Mouse (Mus musculus) embryonic facial prominence, embryonic 10.5 days (tissue): ENCODE measurements at regions not wholly inside any gene's neighbourhood (a gene's known extent, or its start where the extent isn't known, plus 50 kb on each side); places are given as distances from the start of the nearest gene placed in this dataset.
"Not testable (repeated sequence)": the region's sequence is repeated elsewhere in the genome, so short reads cannot be mapped to it uniquely, and the experiment has no call there.

ENCODE experiments used
- DNase-seq: peaks from one replicate; pipeline ENCODE4 v3.0.0-alpha.2; 2017; ENCODE audit warnings: low spot score
- H3K27ac ChIP-seq: fragments of 300-500 bp; sonication (generic); replicated peaks from 2 replicates; pipeline ENCODE4 v1.5.1; 2016; ENCODE audit warnings: mild to moderate bottlenecking
- H3K27me3 ChIP-seq: fragments of 300-500 bp; sonication (generic); replicated peaks from 2 replicates; pipeline ENCODE4 v1.6.1; 2016; ENCODE audit warnings: low read depth, mild to moderate bottlenecking; ENCODE audit not compliant: poor library complexity, severe bottlenecking
- H3K36me3 ChIP-seq: fragments of 300-500 bp; sonication (generic); replicated peaks from 2 replicates; pipeline ENCODE4 v1.6.1; 2016; ENCODE audit warnings: mild to moderate bottlenecking, moderate library complexity
- H3K4me1 ChIP-seq: fragments of 300-500 bp; sonication (generic); 2 replicates; pipeline ENCODE4 v1.6.1; 2016
- H3K4me3 ChIP-seq: fragments of 300-500 bp; sonication (generic); 2 replicates; pipeline ENCODE4 v1.5.1; 2016; ENCODE audit warnings: mild to moderate bottlenecking, moderate library complexity
- H3K9me3 ChIP-seq: fragments of 300-500 bp; sonication (generic); 2 replicates; pipeline ENCODE4 v1.6.1; 2016; ENCODE audit warnings: mild to moderate bottlenecking
- WGBS: fragments of 180-500 bp; shearing (Covaris S2); methylation state at CpG from one replicate; pipeline ENCODE4 v1.1.7; 2016; 5-methylcytosine and 5-hydroxymethylcytosine counted together

GRCm38 (mm10) chr16:20936722-20937121, 202.4 kb upstream of the Thpo start:
- WGBS: 65% methylated on average over 1 of the region's 1 CpGs
- H3K27me3 ChIP-seq: no peaks in the 10 kb centered on the region
- H3K4me3 ChIP-seq: no peak overlapping the region
- H3K36me3 ChIP-seq: no peaks in the 10 kb centered on the region
- DNase-seq: no peak
- H3K9me3 ChIP-seq: no peaks in the 10 kb centered on the region
- H3K4me1 ChIP-seq: no peaks in the 10 kb centered on the region
- H3K27ac ChIP-seq: no peak overlapping the region

- H3K36me3 ChIP-seq, H3K4me3 ChIP-seq, H3K27me3 ChIP-seq, H3K27ac ChIP-seq, H3K9me3 ChIP-seq, H3K4me1 ChIP-seq, DNase-seq: not testable (repeated sequence)
These were observed 200.5 kb upstream of the Thpo start for GRCm38 (mm10) chr16:20934846-20935245.

GRCm38 (mm10) chr16:20930003-20930402, 195.7 kb upstream of the Thpo start:
- not testable (repeated sequence) for H3K4me1 ChIP-seq, H3K36me3 ChIP-seq, H3K27ac ChIP-seq, H3K4me3 ChIP-seq, DNase-seq, H3K9me3 ChIP-seq, H3K27me3 ChIP-seq
- WGBS: 92% methylated on average over 5 of the region's 5 CpGs

GRCm38 (mm10) chr16:20925776-20926175, 191.5 kb upstream of the Thpo start:
- H3K27me3 ChIP-seq, H3K9me3 ChIP-seq, H3K36me3 ChIP-seq, DNase-seq, H3K27ac ChIP-seq, H3K4me1 ChIP-seq, H3K4me3 ChIP-seq: not testable (repeated sequence)

GRCm38 (mm10) chr16:20910864-20911263, 176.6 kb upstream of the Thpo start:
- DNase-seq, H3K9me3 ChIP-seq, H3K36me3 ChIP-seq, H3K4me1 ChIP-seq, H3K27me3 ChIP-seq, H3K4me3 ChIP-seq, H3K27ac ChIP-seq: not testable (repeated sequence)
- 82% methylated on average over 3 of the region's 3 CpGs for WGBS

GRCm38 (mm10) chr16:20908467-20909351, 174.4 kb upstream of the Thpo start:
- not testable (repeated sequence) for H3K4me3 ChIP-seq, H3K27me3 ChIP-seq, H3K9me3 ChIP-seq, H3K36me3 ChIP-seq, H3K4me1 ChIP-seq, H3K27ac ChIP-seq
- 42% methylated on average over 18 of the region's 18 CpGs for WGBS
- peak; percentile 49 for DNase-seq

- Histone ChIP-seq H3K4me3 (no peak overlapping the region), H3K27ac (no peak overlapping the region), H3K27me3 (no peaks in the 10 kb centered on the region), H3K9me3 (no peaks in the 10 kb centered on the region), H3K4me1 (no peaks in the 10 kb centered on the region), H3K36me3 (no peaks in the 10 kb centered on the region)
- DNase-seq: no peak
- WGBS: 57% methylated on average over 2 of the region's 2 CpGs
These were observed 161.4 kb upstream of the Thpo start for GRCm38 (mm10) chr16:20895734-20896133.

- Histone ChIP-seq H3K4me3 (no peak overlapping the region), H3K4me1 (no peaks in the 10 kb centered on the region), H3K36me3 (no peaks in the 10 kb centered on the region), H3K27me3 (no peaks in the 10 kb centered on the region), H3K27ac (no peak overlapping the region), H3K9me3 (no peaks in the 10 kb centered on the region)
- WGBS: 49% methylated on average over 1 of the region's 1 CpGs
- DNase-seq: no peak
These were observed 137.4 kb upstream of the Thpo start for GRCm38 (mm10) chr16:20871726-20872125.

- H3K4me3 ChIP-seq: no peak overlapping the region
- 88% methylated on average over 1 of the region's 1 CpGs for WGBS
- no peaks in the 10 kb centered on the region for H3K4me1 ChIP-seq
- no peaks in the 10 kb centered on the region for H3K27me3 ChIP-seq
- DNase-seq: no peak
- no peaks in the 10 kb centered on the region for H3K9me3 ChIP-seq
- no peak overlapping the region for H3K27ac ChIP-seq
- no peaks in the 10 kb centered on the region for H3K36me3 ChIP-seq
These were observed 132.5 kb upstream of the Thpo start for GRCm38 (mm10) chr16:20866771-20867170.

GRCm38 (mm10) chr16:20861256-20861655, 126.9 kb upstream of the Thpo start:
- DNase-seq: no peak
- Histone ChIP-seq H3K4me3 (no peak overlapping the region), H3K9me3 (no peaks in the 10 kb centered on the region), H3K4me1 (no peaks in the 10 kb centered on the region), H3K27me3 (no peaks in the 10 kb centered on the region), H3K36me3 (no peaks in the 10 kb centered on the region), H3K27ac (no peak overlapping the region)
- WGBS: 97% methylated on average over 4 of the region's 4 CpGs

GRCm38 (mm10) chr16:20860606-20861005, 126.3 kb upstream of the Thpo start:
- not testable (repeated sequence) for H3K27ac ChIP-seq, DNase-seq, H3K9me3 ChIP-seq, H3K36me3 ChIP-seq, H3K4me1 ChIP-seq, H3K4me3 ChIP-seq, H3K27me3 ChIP-seq
- WGBS: 88% methylated on average over 3 of the region's 3 CpGs

GRCm38 (mm10) chr16:20854696-20855213, 120.4 kb upstream of the Thpo start:
- no peak overlapping the region for H3K27ac ChIP-seq
- no peak overlapping the region for H3K4me3 ChIP-seq
- no peaks in the 10 kb centered on the region for H3K27me3 ChIP-seq
- H3K4me1 ChIP-seq: peaks cover 19% of the 10 kb centered on the region
- peak; percentile 32 for DNase-seq
- 77% methylated on average over 1 of the region's 1 CpGs for WGBS
- no peaks in the 10 kb centered on the region for H3K36me3 ChIP-seq
- H3K9me3 ChIP-seq: 0 out of 2 replicates have a peak, but pooled peaks cover 3% of the 10 kb centered on the region

- Histone ChIP-seq H3K27me3 (no peaks in the 10 kb centered on the region), H3K4me3 (no peak overlapping the region), H3K9me3 (peaks cover 6% of the 10 kb centered on the region; the same call in 1 of the 2 replicates), H3K27ac (peak overlapping the region; percentile 74; the same call in 1 of the 2 replicates), H3K4me1 (peaks cover 22% of the 10 kb centered on the region), H3K36me3 (no peaks in the 10 kb centered on the region)
- DNase-seq: peak; percentile 23
- 13% methylated on average over 2 of the region's 2 CpGs for WGBS
These were observed 103.8 kb upstream of the Thpo start for GRCm38 (mm10) chr16:20838151-20838550.
